Mouse (Mus musculus) MEL (cell line): ENCODE results near the gene Kcne4.

Source experiments
- BHLHE40 ChIP-seq: IDR thresholded peaks from 2 replicates; pipeline ENCODE4 v1.6.1; 2012; ENCODE audit warnings: low read depth, mild to moderate bottlenecking, inconsistent platforms, low read length, improper control_type of control experiment, borderline replicate concordance
- CTCF ChIP-seq, 3 experiments: IDR thresholded peaks in 2 of 3; conservative IDR thresholded peaks in 1 of 3; 2 replicates each; pipeline ENCODE4 v1.5.1; 2011 to 2012; ENCODE audit warnings: low read length in 3 of 3, low read depth in 2 of 3, mild to moderate bottlenecking in 2 of 3, improper control_type of control experiment in 1 of 3, inconsistent platforms in 1 of 3, mixed read lengths in 1 of 3, moderate library complexity in 1 of 3; ENCODE audit not compliant: control insufficient read depth in 1 of 3, insufficient read depth in 1 of 3, poor library complexity in 1 of 3, severe bottlenecking in 1 of 3
- EP300 ChIP-seq, 2 experiments: IDR thresholded peaks; 2 replicates each; pipeline ENCODE4 v1.6.1; 2011; ENCODE audit warnings: improper control_type of control experiment in 2 of 2, low read length in 2 of 2, low read depth in 1 of 2, mild to moderate bottlenecking in 1 of 2
- GATA1 ChIP-seq: IDR thresholded peaks from 2 replicates; pipeline ENCODE4 v1.6.1; 2011; ENCODE audit warnings: low read depth, low read length, improper control_type of control experiment
- HCFC1 ChIP-seq: IDR thresholded peaks from 2 replicates; pipeline ENCODE4 v1.6.1; 2012; ENCODE audit warnings: low read depth, mild to moderate bottlenecking, inconsistent platforms, low read length, improper control_type of control experiment, moderate library complexity
- MAX ChIP-seq: IDR thresholded peaks from 2 replicates; pipeline ENCODE4 v1.6.1; 2011; ENCODE audit warnings: low read length, improper control_type of control experiment
- MEF2A ChIP-seq: IDR thresholded peaks from 2 replicates; pipeline ENCODE4 v1.6.1; 2014; ENCODE audit warnings: low read depth, mild to moderate bottlenecking, inconsistent platforms, low read length, improper control_type of control experiment; ENCODE audit not compliant: poor library complexity, insufficient replicate concordance, severe bottlenecking; ENCODE audit errors: extremely low read depth
- NELFE ChIP-seq: IDR thresholded peaks from 2 replicates; pipeline ENCODE4 v1.6.1; 2011; ENCODE audit warnings: low read depth, low read length, improper control_type of control experiment
- POLR2A ChIP-seq, 2 experiments: IDR thresholded peaks; 2 replicates each; pipeline ENCODE4 v1.6.1; 2011 to 2012; ENCODE audit warnings: low read length in 2 of 2, mild to moderate bottlenecking in 2 of 2, control low read depth in 1 of 2, improper control_type of control experiment in 1 of 2, low read depth in 1 of 2, moderate library complexity in 1 of 2; ENCODE audit not compliant: control insufficient read depth in 1 of 2, insufficient read depth in 1 of 2, poor library complexity in 1 of 2
- RAD21 ChIP-seq: IDR thresholded peaks from 2 replicates; pipeline ENCODE4 v1.6.1; 2011; ENCODE audit warnings: mild to moderate bottlenecking, low read depth, low read length, improper control_type of control experiment
- TBP ChIP-seq: IDR thresholded peaks from 2 replicates; pipeline ENCODE4 v1.8.0; 2011; ENCODE audit warnings: low read depth, low read length, improper control_type of control experiment

- no peak for TF ChIP-seq TBP
- TF ChIP-seq MEF2A = no peak
- TF ChIP-seq POLR2A (IDR thresholded peaks at IDR 0.05; ENCODE audit: control insufficient read depth in 1 of 2, insufficient read depth in 1 of 2, low read depth in 1 of 2, low read length in 2 of 2, poor library complexity in 1 of 2) = no peak
- no peak for TF ChIP-seq GATA1
- TF ChIP-seq HCFC1 = no peak
- no peak for TF ChIP-seq CTCF (IDR thresholded peaks at IDR 0.05 in 2 of 3, conservative IDR thresholded peaks at IDR 0.05 in 1 of 3; ENCODE audit: control insufficient read depth in 1 of 3, insufficient read depth in 1 of 3, low read depth in 2 of 3, low read length in 3 of 3, poor library complexity in 1 of 3, severe bottlenecking in 1 of 3)
- TF ChIP-seq NELFE = no peak
- TF ChIP-seq RAD21 = no peak
- TF ChIP-seq EP300 (IDR thresholded peaks at IDR 0.05; ENCODE audit: low read depth in 1 of 2, low read length in 2 of 2) = no peak
- TF ChIP-seq MAX = no peak
- no peak for TF ChIP-seq BHLHE40
These were observed 48.3 kb downstream of the Kcne4 start for GRCm38 (mm10) chr1:78864799-78865346.
